Mouse (Mus musculus) cerebellum, adult 2 months (tissue): Measurements from ENCODE around the gene Gbp9.
"Not testable (repeated sequence)": the region's sequence is repeated elsewhere in the genome, so short reads cannot be mapped to it uniquely, and the experiment has no call there.

ENCODE experiments used
- CTCF ChIP-seq: fragments of 200-500 bp; IDR thresholded peaks from 2 replicates; pipeline ENCODE4 v1.5.1; 2011; ENCODE audit warnings: low read depth, mild to moderate bottlenecking, control low read depth, low read length, moderate library complexity, borderline replicate concordance; ENCODE audit not compliant: insufficient read depth
- POLR2A ChIP-seq: fragments of 200-500 bp; IDR thresholded peaks from 2 replicates; pipeline ENCODE4 v1.6.1; 2011; ENCODE audit warnings: low read length, control low read depth, borderline replicate concordance; ENCODE audit not compliant: insufficient read depth

GRCm38 (mm10) chr5:105109775-105110174 is 29.6 kb downstream of the Gbp9 start:
- TF ChIP-seq CTCF, POLR2A: not testable (repeated sequence)
